Mouse (Mus musculus): ENCODE data around the gene Def8. TPM values are rescaled to one million over a fixed set of nuclear protein-coding genes. Genes with fewer than 3 reads are reported as not detected.
"Not testable (repeated sequence)": the region's sequence is repeated elsewhere in the genome, so short reads cannot be mapped to it uniquely, and the experiment has no call there.

The Def8 gene
- total RNA-seq, 2 experiments from 2014 or later: 62.0 to 64.3 TPM

DNA sequence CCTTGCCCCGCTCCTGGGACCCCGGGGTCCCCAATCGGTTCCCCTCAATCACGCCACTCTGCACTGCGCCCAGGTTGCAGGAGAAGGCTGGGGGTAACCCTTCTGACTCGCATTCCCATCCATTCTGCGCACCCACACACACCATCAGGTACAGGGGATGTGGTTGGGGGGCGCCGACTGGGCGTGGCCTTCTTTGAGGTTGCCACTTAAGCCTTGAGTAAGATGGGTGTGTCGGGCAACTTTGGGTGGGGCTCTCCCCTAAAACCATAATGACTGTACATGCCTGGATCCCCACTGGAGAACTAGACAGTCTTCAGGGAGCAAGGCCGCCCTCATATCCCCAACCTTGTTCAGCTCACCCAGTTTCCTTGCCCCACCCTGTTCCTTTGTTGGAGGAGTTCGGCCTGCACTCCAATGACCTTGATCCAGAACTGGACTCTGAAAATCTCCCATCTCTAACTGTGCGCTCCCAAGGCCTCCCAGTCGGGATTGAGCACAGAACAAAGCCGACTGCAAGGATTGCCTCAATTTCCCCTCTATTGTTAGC lies 11.5 kb upstream of the Def8 start:
- no peak for DNase-seq (ENCODE audit: low spot score in 2 of 2)
- intact Hi-C loops (cut with DNase I): loop anchor here (2.0 kb wide), 1 partner anchor 31 kb away; no protein-coding TSS in a partner anchor

DNA sequence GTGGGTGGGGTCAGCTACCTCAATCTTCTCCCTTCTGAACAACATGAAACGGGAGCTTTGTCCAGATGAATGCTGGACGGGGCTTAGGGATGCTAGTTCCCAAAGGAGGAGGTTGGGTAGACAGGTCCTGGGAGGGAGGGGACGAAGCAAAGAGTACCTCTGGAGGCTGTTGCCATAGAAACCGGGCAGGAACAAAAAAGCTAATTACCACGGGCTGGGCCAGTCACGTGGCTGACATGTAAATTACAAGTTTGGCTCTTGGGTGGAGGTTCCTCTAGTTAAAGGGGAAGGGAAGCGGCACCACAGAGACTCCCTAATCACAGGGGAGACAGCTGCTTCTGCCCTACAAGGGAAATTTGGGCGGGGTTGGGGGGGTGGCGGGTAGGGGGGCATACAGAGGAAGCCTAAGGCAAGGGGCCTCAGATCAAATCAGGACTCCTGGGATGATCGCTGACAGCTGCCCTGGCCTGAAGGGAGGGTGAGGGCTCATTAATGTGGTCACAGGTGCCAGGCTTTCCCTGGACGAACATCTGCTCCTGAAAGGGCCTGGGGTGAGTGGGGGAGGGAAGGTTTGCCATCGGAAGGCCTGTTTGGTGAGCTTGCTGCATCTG lies 10.7 kb upstream of the Def8 start:
- peak; percentile 77 to 81 for DNase-seq (ENCODE audit: low spot score in 2 of 2)
- intact Hi-C loops (cut with DNase I): loop anchor here (2.0 kb wide), 1 partner anchor 30 kb away; no protein-coding TSS in a partner anchor

GRCm38 (mm10) chr8:123414255-123414654 lies 9.1 kb upstream of the Def8 start:
- intact Hi-C loops (cut with DNase I): no loop called here
- no peak for DNase-seq (ENCODE audit: low spot score in 2 of 2)

DNA sequence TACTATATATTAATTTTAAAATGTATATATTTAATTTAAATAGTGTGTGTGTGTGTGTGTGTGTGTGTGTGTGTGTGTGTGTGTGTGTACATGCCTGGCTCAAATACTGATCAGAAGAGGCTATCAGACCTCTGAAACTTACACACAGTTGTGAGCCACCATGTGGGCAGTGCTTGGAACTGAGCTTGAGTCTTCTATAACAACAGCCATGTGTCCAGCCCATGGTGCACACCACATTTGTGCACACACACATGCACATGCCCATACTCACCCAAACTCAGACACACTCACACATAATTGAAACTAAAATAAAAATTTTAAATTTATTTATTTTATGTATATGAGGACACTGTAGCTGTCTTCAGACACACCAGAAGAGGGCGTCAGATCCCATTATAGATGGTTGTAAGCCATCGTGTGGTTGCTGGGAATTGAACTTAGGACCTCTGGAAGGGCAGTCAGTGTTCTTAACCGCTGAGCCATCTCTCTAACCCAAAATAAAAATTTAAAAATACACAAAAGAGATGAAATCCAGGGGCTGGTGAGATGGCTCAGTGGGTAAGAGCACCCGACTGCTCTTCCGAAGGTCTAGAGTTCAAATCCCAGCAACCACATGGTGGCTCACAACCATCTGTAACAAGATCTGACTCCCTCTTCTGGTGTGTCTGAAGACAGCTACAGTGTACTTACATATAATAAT lies 8.2 kb upstream of the Def8 start:
- DNase-seq (ENCODE audit: low spot score in 2 of 2); intact Hi-C loops (cut with DNase I): not testable (repeated sequence)

- intact Hi-C loops (cut with DNase I): no loop called here
- DNase-seq (ENCODE audit: low spot score in 2 of 2): no peak
Measured at GRCm38 (mm10) chr8:123415967-123416943, 7.1 kb upstream of the Def8 start.

- intact Hi-C loops (cut with DNase I): no loop called here
- DNase-seq (ENCODE audit: low spot score in 2 of 2): no peak
Measured at GRCm38 (mm10) chr8:123416944-123417555, 6.3 kb upstream of the Def8 start.

DNA sequence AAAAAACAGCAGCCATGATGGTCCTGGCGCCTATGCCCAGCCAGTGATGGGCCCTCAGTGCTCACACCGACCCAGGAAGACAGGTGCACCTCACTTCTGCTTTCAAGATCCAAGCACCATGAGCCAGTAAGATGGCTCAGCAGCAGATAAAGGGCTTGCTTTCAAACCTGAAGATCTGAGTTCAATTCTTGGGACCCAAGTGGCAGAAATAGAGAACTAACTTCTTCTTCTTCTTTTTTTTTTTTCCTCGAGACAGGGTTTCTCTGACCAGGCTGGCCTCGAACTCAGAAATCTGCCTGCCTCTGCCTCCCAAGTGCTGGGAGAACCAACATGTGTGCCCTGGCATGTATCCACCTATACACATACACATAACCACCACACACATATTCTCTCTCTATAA lies 3.6 kb upstream of the Def8 start:
- intact Hi-C loops (cut with DNase I): no loop called here
- no peak for DNase-seq (ENCODE audit: low spot score in 2 of 2)

GRCm38 (mm10) chr8:123420525-123421281 lies 2.6 kb upstream of the Def8 start:
- intact Hi-C loops (cut with DNase I): no loop called here
- no peak for DNase-seq (ENCODE audit: low spot score in 2 of 2)

DNA sequence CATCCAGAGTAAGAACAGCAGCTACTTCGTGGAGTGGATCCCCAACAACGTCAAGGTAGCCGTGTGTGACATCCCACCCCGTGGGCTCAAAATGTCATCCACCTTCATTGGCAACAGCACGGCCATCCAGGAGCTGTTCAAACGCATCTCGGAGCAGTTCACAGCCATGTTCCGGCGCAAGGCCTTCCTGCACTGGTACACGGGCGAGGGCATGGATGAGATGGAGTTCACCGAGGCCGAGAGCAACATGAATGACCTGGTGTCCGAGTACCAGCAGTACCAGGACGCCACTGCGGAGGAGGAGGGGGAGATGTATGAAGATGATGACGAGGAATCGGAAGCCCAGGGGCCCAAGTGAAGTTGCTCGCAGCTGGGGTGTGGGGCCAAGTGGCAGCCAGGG lies 2.0 kb upstream of the Def8 start:
- no peak for DNase-seq (ENCODE audit: low spot score in 2 of 2)
- intact Hi-C loops (cut with DNase I): no loop called here

DNA sequence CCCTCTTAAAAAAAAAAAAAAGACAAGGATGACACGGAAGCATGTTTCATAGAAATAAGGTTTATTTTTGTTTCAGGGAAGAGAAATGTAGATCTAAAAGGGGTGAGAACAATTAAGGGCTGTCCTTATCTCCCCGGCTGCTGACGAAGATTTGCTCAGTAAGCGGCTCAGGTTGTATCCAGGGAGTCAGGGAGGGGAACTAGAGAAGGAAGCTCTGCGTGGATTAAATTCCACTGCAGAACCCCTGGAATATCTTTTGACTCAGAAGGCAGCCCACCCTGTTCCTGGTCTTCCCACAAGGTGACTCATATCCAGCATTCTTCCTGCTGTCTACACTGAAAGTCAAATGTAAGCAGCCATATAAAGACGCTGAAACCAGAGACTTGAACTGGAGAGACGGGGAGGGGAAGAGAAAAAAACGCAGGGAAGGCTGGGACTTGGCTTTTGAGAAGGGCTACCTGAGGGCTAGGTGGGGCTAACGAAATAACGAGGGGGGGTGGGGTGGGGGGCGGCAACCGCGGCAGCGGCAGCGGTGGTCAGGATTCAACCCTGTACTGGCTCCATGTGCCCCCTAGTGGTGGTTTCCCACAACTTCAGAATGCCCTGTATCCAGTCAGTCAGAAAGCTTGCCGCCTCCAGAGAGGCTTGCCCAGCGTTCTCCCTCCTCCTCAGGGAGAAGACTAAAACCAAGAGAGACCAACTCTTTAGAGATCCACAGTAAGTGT lies 1.1 kb upstream of the Def8 start:
- peak; percentile 79 to 81 for DNase-seq (ENCODE audit: low spot score in 2 of 2)
- intact Hi-C loops (cut with DNase I): no loop called here

- intact Hi-C loops (cut with DNase I): no loop called here
- DNase-seq (ENCODE audit: low spot score in 2 of 2): no peak
Measured at GRCm38 (mm10) chr8:123422781-123423159, 557 bp upstream of the Def8 start.

DNA sequence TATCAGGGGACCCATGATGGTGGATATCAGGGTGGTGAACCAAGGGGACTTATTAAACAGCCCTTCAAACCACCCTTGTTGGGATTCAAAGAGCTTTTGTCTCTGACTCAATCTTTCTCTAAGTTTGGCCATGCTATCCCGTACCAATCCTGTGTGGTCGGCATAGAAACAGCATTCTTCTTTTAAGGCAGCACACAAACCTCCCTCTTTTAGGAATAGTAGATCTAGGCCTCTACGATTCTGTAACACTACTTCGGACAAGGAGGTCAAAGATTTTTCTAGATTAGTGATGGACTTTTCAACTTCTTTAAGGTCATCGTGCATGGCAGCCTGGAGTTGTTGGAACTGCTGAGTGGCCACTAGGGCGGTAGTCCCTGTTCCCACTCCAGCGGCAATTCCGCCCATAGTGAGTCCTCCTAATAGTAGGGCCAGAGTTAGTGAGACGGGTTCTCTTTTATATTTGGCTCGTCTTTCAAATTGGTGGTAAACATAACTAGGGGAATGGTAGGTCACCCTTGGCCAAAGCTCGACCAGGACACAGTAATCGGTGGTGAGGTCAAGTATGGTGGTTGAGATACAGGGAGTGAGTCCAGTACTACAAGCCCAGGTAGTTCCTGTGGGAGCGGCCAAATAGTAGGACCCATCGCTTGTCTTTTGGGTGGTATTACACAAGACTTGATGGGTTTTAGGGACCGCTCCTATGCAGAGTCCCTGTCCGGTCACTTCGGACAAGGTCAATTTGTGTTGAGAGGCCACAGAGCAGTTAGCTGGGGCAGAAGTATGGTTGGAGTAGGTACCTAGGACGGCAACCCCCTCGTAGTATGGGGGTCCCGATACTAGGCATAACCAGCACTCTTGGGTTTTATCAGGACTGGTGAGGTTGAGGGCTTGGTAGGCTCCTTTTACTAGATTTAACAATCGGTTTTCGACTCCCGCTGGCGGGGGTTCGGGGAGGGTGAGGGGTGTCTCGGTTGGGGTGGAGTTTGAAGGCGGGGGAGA lies 3.5 kb downstream of the Def8 start:
- DNase-seq (ENCODE audit: low spot score in 2 of 2): no peak
- intact Hi-C loops (cut with DNase I): no loop called here

DNA sequence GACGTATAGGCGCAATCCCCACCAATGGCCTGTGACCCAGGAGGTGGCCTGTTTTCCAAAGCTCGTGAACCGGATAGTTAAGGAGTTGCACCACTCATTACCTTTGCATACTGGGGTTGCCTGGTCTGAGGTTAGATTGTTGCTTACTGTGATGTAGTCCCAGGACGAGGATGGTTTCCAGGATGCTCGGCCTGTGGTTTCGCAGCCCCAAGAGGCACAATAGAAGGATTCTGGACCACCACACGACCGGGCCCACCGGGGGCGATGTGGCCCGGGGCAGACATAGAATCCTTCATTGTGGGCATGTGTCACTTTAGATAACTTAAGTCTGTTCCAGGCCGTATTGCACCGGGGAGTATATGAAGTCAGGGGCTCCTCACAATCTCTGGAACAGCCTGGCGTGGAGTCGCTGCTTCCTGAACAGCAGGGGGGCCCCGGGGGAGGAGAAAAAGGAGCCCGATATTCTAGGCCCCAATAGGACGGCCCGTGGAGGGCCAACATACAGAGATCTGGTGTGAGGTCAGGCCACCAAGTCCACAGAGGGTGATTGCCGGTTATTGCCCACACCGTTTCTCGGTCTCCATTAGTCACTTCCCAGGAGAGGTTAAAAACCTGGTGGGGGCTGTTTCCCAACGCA lies 4.4 kb downstream of the Def8 start:
- intact Hi-C loops (cut with DNase I): no loop called here
- DNase-seq (ENCODE audit: low spot score in 2 of 2): no peak

DNA sequence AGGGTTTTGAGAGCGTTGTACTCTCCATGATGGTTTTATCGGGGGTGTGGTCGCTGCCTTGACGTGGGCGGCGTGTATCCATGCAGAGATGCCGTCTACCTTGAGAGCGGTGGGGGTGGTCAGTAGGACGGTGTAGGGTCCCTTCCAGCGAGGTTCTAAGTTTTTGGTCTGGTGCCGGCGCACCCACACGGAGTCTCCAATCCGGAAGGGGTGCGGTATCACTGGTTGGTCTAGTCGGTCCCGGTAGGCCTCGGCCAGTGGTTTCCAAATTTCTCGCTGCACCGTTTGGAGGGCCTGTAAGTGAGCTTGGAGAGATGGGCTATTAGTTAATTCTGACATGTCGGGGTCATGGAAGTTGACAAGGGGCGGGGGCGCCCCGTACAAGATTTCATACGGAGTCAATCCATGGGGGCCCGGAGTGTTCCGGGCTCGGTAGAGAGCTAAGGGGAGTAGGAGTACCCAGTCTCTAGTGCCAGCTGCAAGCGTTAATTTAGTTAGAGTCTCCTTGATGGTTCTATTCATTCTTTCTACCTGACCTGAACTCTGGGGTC lies 5.1 kb downstream of the Def8 start:
- DNase-seq (ENCODE audit: low spot score in 2 of 2): no peak

GRCm38 (mm10) chr8:123428939-123429721 lies 5.8 kb downstream of the Def8 start:
- intact Hi-C loops (cut with DNase I): no loop called here
- no peak for DNase-seq (ENCODE audit: low spot score in 2 of 2)

More for the DNA sequence above, 5.1 kb downstream of the Def8 start:
- intact Hi-C loops (cut with DNase I): no loop called here

- DNase-seq (ENCODE audit: low spot score in 2 of 2); intact Hi-C loops (cut with DNase I): not testable (repeated sequence)
Measured at GRCm38 (mm10) chr8:123429722-123430013, 6.3 kb downstream of the Def8 start.

Data from left cerebral cortex, postnatal 36 days (tissue).